Mouse (Mus musculus): Measurements from ENCODE around the gene Gm6367.
"Not testable (repeated sequence)": the region's sequence is repeated elsewhere in the genome, so short reads cannot be mapped to it uniquely, and the experiment has no call there.

The Gm6367 gene

GRCm38 (mm10) chr5:94988326-94988725 is at the start of gene Gm6367:
Gene Gm6367 (plus strand): TSS chr5:94988626.
- DNase-seq, result not testable (repeated sequence)
